Mouse (Mus musculus) liver, embryonic 14.5 days (tissue): ENCODE results near the gene Ccdc160.

ENCODE experiments used
- CTCF ChIP-seq: IDR thresholded peaks from 2 replicates; pipeline ENCODE4 v1.5.1; 2016; ENCODE audit warnings: antibody characterized with exemption, low read depth, control low read depth
- EP300 ChIP-seq: IDR thresholded peaks from 2 replicates; pipeline ENCODE4 v1.6.1; 2016; ENCODE audit warnings: antibody characterized with exemption, low read depth

- TF ChIP-seq CTCF (no peak), EP300 (no peak)
These were observed 46.6 kb upstream of the Ccdc160 start for GRCm38 (mm10) chrX:52744201-52745051.
